Mouse (Mus musculus): ENCODE data around the gene Clasp2.

DNA sequence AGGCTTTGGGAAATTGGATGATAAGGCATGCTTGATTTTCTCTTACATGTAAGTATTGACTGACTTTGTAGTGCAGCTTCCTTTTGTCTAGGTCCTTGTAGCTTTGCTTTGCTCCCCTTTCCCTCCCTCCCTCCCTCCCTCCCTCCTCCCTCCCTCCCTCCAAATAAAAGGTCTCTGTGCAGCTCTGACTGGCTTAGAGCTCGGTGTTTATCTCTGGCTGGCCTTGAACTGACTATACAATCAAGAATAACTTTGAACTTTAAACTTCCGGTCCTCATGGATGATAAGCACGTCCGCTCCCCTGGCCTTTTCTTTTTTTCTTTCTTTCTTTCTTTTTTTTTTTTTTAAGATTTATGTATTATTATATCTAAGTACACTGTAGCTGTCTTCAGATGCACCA is 21.9 kb downstream of the Clasp2 start:
- TF ChIP-seq CTCF (IDR thresholded peaks at IDR 0.05; ENCODE audit: insufficient read depth, low read depth, low read length), result no peak
- TF ChIP-seq POLR2A (IDR thresholded peaks at IDR 0.05; ENCODE audit: insufficient read depth, low read depth, low read length), result no peak

Data from olfactory bulb, adult 2 months (tissue).